Mouse (Mus musculus): ENCODE data around the gene Eid3. TPM values are rescaled to one million over a fixed set of nuclear protein-coding genes. Genes with fewer than 3 reads are reported as not detected.
A peak's percentile ranks its signal among the peaks of the same experiment; 100 is the strongest.

Eid3 gene
- polyA plus RNA-seq, 1 experiment from 2014 or later, result not detected

DNA sequence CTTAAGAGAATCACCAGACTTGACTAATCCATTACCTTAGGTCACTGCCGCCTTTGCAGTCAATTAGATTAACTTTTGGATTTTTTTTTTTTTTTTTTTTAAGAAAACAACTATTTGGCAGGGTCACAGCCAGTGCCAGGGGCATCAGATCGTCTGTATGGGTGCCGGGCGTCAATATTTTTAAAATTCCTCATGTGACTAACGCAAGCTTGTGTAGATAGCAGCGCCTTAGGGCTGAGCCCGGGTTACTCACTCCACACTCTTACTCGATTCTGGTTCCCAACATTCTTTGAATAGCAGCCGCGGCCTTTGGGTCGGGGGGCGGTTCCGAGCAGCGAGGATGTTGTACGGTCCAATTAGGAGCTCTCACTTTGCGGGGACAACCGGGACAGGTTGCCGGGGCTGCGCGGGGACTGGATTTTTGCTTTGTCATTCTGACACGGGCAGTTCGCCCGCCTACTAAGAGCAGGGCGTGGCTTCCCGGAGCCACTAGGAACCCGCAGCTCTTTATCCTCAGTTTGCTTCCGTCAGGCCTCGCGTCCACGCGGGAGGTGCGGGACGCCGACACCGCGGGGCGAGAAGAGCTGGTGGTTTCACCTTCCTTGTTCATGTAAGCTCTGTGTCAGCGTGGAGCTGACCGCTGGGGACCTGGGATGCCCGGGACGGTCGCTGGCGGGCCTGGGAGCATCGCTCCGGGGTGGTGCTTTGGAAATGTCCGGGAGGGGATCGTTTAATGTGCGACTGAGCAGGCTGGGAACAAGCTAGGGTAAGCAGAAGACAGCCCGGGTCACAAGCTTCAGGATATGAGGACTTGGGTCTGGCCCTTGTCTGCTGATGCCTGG lies 7.5 kb upstream of the Eid3 start:
- peak; percentile 94 for DNase-seq
- peak overlapping the region; percentile 75 for H3K9ac ChIP-seq (replicated peaks)
- H3K4me2 ChIP-seq (ENCODE audit: low read depth, low read length), result peak overlapping the region; percentile 75
- peak overlapping the region; percentile 97 for H3K27ac ChIP-seq (ENCODE audit: low read depth)
- H3K36me3 ChIP-seq (replicated peaks; ENCODE audit: insufficient read depth, low read length), result peaks cover 6% of the 10 kb centered on the region
- peak overlapping the region; percentile 86 for H3K4me3 ChIP-seq (ENCODE audit: low read depth, low read length)
- peak; percentile 89 for ATAC-seq
- TF ChIP-seq EP300 (IDR thresholded peaks at IDR 0.05; ENCODE audit: low read depth) (peak; percentile 81), CTCF (IDR thresholded peaks at IDR 0.05; ENCODE audit: low read depth) (no peak)
- H3K27me3 ChIP-seq (ENCODE audit: insufficient read depth, low read length), result no peaks in the 10 kb centered on the region
- WGBS (ENCODE audit: insufficient replicate concordance), result under 1% methylated on average over 49 of the region's 49 CpGs
- H3K9me3 ChIP-seq (ENCODE audit: low read length), result no peaks in the 10 kb centered on the region
- peaks cover 16% of the 10 kb centered on the region for H3K4me1 ChIP-seq (ENCODE audit: insufficient read depth)

- H3K36me3 ChIP-seq (replicated peaks; ENCODE audit: insufficient read depth, low read length), result peaks cover 12% of the 10 kb centered on the region
- DNase-seq (peak; percentile 54), ATAC-seq (peak; percentile 59)
- peak; percentile 65 for TF ChIP-seq CTCF (IDR thresholded peaks at IDR 0.05; ENCODE audit: low read depth)
- TF ChIP-seq EP300 (IDR thresholded peaks at IDR 0.05; ENCODE audit: low read depth), result no peak
- peak overlapping the region; percentile 75 for H3K4me2 ChIP-seq (ENCODE audit: low read depth, low read length)
- H3K4me3 ChIP-seq (ENCODE audit: low read depth, low read length), result peak overlapping the region; percentile 86
- no peaks in the 10 kb centered on the region for H3K9me3 ChIP-seq (ENCODE audit: low read length)
- WGBS (ENCODE audit: insufficient replicate concordance), result under 1% methylated on average over 8 of the region's 8 CpGs
- H3K9ac ChIP-seq (replicated peaks), result peak overlapping the region; percentile 75
- peaks cover 16% of the 10 kb centered on the region for H3K4me1 ChIP-seq (ENCODE audit: insufficient read depth)
- peak overlapping the region; percentile 97 for H3K27ac ChIP-seq (ENCODE audit: low read depth)
- no peaks in the 10 kb centered on the region for H3K27me3 ChIP-seq (ENCODE audit: insufficient read depth, low read length)
Measured at GRCm38 (mm10) chr10:82859533-82859915, 6.9 kb upstream of the Eid3 start.

GRCm38 (mm10) chr10:82860181-82860928 lies 6.1 kb upstream of the Eid3 start:
- no peaks in the 10 kb centered on the region for H3K9me3 ChIP-seq (ENCODE audit: low read length)
- peak overlapping the region; percentile 75 for H3K4me2 ChIP-seq (ENCODE audit: low read depth, low read length)
- H3K36me3 ChIP-seq (replicated peaks; ENCODE audit: insufficient read depth, low read length), result peaks cover 12% of the 10 kb centered on the region
- peak overlapping the region; percentile 97 for H3K27ac ChIP-seq (ENCODE audit: low read depth)
- DNase-seq, result peak; percentile 84
- H3K4me1 ChIP-seq (ENCODE audit: insufficient read depth), result peaks cover 16% of the 10 kb centered on the region
- WGBS (ENCODE audit: insufficient replicate concordance), result under 1% methylated on average over 50 of the region's 50 CpGs
- peak; percentile 54 for ATAC-seq
- TF ChIP-seq EP300 (IDR thresholded peaks at IDR 0.05; ENCODE audit: low read depth), result no peak; the same call in 1 of the 2 replicates
- 0 out of 2 replicates have a peak, but pooled peaks have one; percentile 12 for TF ChIP-seq CTCF (IDR thresholded peaks at IDR 0.05; ENCODE audit: low read depth)
- peak overlapping the region; percentile 75 for H3K9ac ChIP-seq (replicated peaks)
- peak overlapping the region; percentile 86 for H3K4me3 ChIP-seq (ENCODE audit: low read depth, low read length)
- no peaks in the 10 kb centered on the region for H3K27me3 ChIP-seq (ENCODE audit: insufficient read depth, low read length)

DNA sequence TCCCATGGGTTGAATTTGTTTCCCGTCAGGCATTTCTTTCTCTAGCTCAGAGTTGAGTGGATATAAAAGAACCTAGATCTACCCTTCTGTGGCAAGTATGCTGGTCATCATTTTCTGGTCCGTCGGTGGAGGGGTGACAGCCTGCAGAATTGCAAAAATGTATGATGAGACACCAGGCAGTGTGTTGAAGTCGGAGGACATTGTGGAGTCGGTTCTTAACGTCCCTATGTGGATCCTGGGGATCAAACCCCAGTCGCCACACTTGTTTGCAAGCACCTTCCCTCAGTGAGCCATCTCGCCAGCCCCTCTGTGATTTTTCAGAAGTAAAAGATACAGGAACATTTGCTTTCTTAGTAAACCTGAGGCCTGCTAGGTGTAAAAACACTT lies 5.5 kb upstream of the Eid3 start:
- H3K9me3 ChIP-seq (ENCODE audit: low read length), result no peaks in the 10 kb centered on the region
- 8% methylated on average over 8 of the region's 8 CpGs for WGBS (ENCODE audit: insufficient replicate concordance)
- DNase-seq, result no peak
- H3K9ac ChIP-seq (replicated peaks), result peak overlapping the region; percentile 75
- peak overlapping the region; percentile 97 for H3K27ac ChIP-seq (ENCODE audit: low read depth)
- no peak for ATAC-seq
- TF ChIP-seq CTCF (IDR thresholded peaks at IDR 0.05; ENCODE audit: low read depth) (no peak), EP300 (IDR thresholded peaks at IDR 0.05; ENCODE audit: low read depth) (no peak)
- peaks cover 16% of the 10 kb centered on the region for H3K4me1 ChIP-seq (ENCODE audit: insufficient read depth)
- no peaks in the 10 kb centered on the region for H3K27me3 ChIP-seq (ENCODE audit: insufficient read depth, low read length)
- peak overlapping the region; percentile 75 for H3K4me2 ChIP-seq (ENCODE audit: low read depth, low read length)
- peaks cover 15% of the 10 kb centered on the region for H3K36me3 ChIP-seq (replicated peaks; ENCODE audit: insufficient read depth, low read length)
- peak overlapping the region; percentile 86 for H3K4me3 ChIP-seq (ENCODE audit: low read depth, low read length)

DNA sequence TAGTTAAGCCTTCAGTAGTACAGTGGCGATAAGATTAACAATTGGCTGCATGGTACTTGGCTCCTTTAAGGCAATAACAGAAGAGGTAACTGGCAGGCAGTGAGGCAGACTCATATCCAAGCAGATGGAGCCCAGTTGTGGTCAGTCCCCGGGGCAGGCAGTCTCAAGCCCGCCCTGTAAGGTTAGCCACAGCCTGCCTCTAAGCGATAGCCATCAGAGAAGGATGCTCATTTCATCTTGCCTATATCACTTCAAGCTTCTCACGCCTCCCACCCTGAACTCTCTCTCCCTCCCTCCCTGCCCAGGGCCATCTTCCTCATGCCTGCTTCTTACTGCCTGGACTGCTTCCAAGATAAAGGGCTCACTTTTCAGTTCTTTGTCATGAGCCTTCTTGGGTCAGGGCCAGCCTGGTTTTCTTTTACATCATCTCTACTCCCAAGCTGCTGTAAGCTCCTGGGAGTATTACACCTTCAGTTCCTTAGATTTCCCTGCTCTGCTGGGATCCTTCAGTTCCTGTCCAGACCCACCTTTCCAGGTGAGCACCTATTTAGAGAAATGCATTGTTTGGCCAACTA lies 3.2 kb upstream of the Eid3 start:
- 68% methylated on average over 5 of the region's 5 CpGs for WGBS (ENCODE audit: insufficient replicate concordance)
- Histone ChIP-seq H3K9ac (replicated peaks) (no peak overlapping the region), H3K4me3 (ENCODE audit: low read depth, low read length) (no peak overlapping the region), H3K27ac (ENCODE audit: low read depth) (no peak overlapping the region), H3K4me1 (ENCODE audit: insufficient read depth) (peaks cover 22% of the 10 kb centered on the region), H3K36me3 (replicated peaks; ENCODE audit: insufficient read depth, low read length) (peaks cover 25% of the 10 kb centered on the region), H3K4me2 (ENCODE audit: low read depth, low read length) (no peak overlapping the region), H3K27me3 (ENCODE audit: insufficient read depth, low read length) (no peaks in the 10 kb centered on the region), H3K9me3 (ENCODE audit: low read length) (no peaks in the 10 kb centered on the region)
- TF ChIP-seq EP300 (IDR thresholded peaks at IDR 0.05; ENCODE audit: low read depth), result no peak
- no peak for TF ChIP-seq CTCF (IDR thresholded peaks at IDR 0.05; ENCODE audit: low read depth)
- ATAC-seq (no peak), DNase-seq (no peak)

- Histone ChIP-seq H3K9ac (replicated peaks) (no peak overlapping the region), H3K9me3 (ENCODE audit: low read length) (no peaks in the 10 kb centered on the region), H3K4me2 (ENCODE audit: low read depth, low read length) (no peak overlapping the region), H3K4me3 (ENCODE audit: low read depth, low read length) (no peak overlapping the region), H3K4me1 (ENCODE audit: insufficient read depth) (peaks cover 23% of the 10 kb centered on the region), H3K27ac (ENCODE audit: low read depth) (no peak overlapping the region), H3K27me3 (ENCODE audit: insufficient read depth, low read length) (no peaks in the 10 kb centered on the region), H3K36me3 (replicated peaks; ENCODE audit: insufficient read depth, low read length) (peaks cover 26% of the 10 kb centered on the region)
- no peak for TF ChIP-seq CTCF (IDR thresholded peaks at IDR 0.05; ENCODE audit: low read depth)
- WGBS (ENCODE audit: insufficient replicate concordance), result 67% methylated on average over 7 of the region's 7 CpGs
- no peak for DNase-seq
- no peak for ATAC-seq
Measured at GRCm38 (mm10) chr10:82863827-82864226, 2.6 kb upstream of the Eid3 start.

All from liver, postnatal 0 days (tissue).